Mouse (Mus musculus): ENCODE data around the gene Ppcdc. TPM values are rescaled to one million over a fixed set of nuclear protein-coding genes. Genes with fewer than 3 reads are reported as not detected.

Gene Ppcdc
- polyA plus RNA-seq, 1 experiment from 2014 or later = 30.5 TPM

DNA sequence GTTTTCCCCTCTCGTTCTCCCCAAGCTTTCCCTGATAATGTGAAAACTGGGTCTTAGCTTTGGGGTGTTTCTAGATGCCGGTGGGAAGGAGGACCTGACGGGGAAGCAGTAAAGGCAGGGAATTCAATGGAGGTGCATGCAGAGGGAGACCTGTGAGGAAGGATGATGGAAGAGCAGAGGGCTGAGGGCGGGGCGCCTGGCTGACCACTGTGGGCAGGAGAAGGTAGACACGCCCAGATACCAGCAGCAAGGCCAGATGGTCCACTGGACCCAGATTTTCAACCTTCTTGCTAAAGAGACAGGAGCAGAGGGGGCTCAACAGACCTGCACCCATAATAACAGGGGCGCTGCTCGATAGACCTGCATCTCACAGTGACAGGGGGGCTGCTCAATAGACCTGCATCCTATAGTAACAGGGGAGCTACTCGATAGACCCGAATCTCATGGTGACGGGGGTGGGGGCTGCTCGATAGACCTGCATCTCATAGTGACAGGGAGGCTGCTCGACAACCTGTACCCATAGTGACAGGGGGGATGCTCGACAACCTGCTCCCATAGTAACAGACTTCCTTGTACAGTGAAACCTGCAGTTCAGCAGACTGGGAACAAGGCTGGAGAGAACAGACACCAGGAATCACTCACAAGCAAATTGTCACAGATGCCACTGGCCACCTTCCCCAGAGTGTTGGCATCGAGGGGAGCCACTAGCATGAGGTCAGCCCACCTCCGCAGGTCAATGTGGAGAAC is 20.2 kb downstream of the Ppcdc start:
- 0 out of 2 replicates have a peak, but pooled peaks cover under 1% of the 10 kb centered on the region for H3K36me3 ChIP-seq (ENCODE audit: insufficient read depth, low read length)
- H3K9me3 ChIP-seq (ENCODE audit: low read length) = no peaks in the 10 kb centered on the region
- H3K27me3 ChIP-seq (ENCODE audit: insufficient read depth, low read length) = no peaks in the 10 kb centered on the region
- peak overlapping the region; percentile 96 for H3K27ac ChIP-seq (ENCODE audit: low read length)
- peaks cover 29% of the 10 kb centered on the region for H3K4me1 ChIP-seq (ENCODE audit: insufficient read depth, low read length)
- H3K4me3 ChIP-seq (ENCODE audit: low read length) = no peak overlapping the region
- 84% methylated on average over 16 of the region's 16 CpGs for WGBS
- H3K9ac ChIP-seq (replicated peaks; ENCODE audit: low read length) = no peak overlapping the region
- ATAC-seq (ENCODE audit: low FRiP score, low TSS enrichment) = no peak
- H3K4me2 ChIP-seq (replicated peaks; ENCODE audit: low read depth, low read length) = no peak overlapping the region

DNA sequence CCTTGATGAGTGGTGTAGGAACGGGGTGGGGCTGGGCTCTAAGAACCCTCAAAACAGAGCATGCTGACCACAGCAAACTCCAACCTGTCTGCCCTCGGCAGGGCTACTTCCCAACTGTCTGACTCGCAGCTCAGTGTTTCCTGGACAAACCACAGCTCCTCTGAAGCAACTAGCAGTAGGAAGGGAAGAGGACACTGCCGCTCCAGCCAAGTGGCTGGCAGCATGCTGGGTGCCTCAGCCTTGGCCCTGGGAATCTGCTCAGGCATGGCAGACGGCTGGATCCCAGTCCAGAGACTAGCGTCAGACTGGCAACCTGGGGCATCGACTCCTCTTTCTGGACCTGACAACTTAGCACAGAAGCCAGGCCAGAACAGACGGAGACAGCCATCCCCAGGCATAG is 22.6 kb downstream of the Ppcdc start:
- ATAC-seq (ENCODE audit: low FRiP score, low TSS enrichment) = no peak
- no peak overlapping the region for H3K4me2 ChIP-seq (replicated peaks; ENCODE audit: low read depth, low read length)

DNA sequence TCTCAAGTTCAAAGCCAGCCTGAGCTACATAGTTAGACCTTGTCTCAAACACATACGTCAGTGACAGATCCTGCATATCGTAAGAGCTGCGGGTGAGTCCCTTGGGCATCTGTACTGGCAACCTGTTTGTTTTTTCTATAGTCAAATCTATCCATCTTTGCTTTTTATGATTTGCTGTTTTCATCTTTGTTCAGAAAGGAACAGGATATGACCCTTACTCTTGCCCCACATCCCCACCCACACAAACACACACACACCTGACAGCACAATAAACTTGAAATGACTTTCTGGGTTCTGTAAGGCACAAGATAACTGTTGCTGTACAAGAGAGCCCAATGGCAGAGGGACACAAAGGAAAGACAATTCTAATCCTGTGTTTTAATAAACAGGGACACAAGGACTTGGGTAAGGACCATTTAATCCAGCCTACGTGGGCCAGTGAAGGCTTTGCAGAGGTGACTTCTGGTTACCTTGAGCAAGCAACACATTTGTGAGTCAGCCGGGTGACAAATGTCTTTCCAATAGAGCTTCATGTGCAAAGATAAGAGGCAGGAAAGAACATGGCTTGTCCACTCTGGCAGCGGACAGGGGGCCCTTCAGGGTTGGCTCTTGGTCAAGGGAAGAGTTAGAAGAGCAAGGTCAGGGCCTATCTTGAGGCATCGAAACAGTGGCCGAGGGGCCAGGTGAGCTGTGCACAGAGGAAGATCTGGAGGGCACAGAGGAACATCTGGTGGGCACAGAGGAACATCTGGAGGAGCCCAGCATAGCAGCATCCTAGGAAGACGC is 32.6 kb downstream of the Ppcdc start:
- WGBS = 80% methylated on average over 9 of the region's 9 CpGs
- Histone ChIP-seq H3K9ac (replicated peaks; ENCODE audit: low read length) (no peak overlapping the region), H3K4me1 (ENCODE audit: insufficient read depth, low read length) (no peaks in the 10 kb centered on the region), H3K27ac (ENCODE audit: low read length) (no peak overlapping the region), H3K4me3 (ENCODE audit: low read length) (no peak overlapping the region), H3K27me3 (ENCODE audit: insufficient read depth, low read length) (no peaks in the 10 kb centered on the region), H3K9me3 (ENCODE audit: low read length) (no peaks in the 10 kb centered on the region), H3K4me2 (replicated peaks; ENCODE audit: low read depth, low read length) (no peak overlapping the region), H3K36me3 (ENCODE audit: insufficient read depth, low read length) (no peaks in the 10 kb centered on the region)
- ATAC-seq (ENCODE audit: low FRiP score, low TSS enrichment) = no peak

More for the DNA sequence above, 22.6 kb downstream of the Ppcdc start:
- Histone ChIP-seq H3K4me1 (ENCODE audit: insufficient read depth, low read length) (peaks cover 29% of the 10 kb centered on the region), H3K9ac (replicated peaks; ENCODE audit: low read length) (no peak overlapping the region), H3K36me3 (ENCODE audit: insufficient read depth, low read length) (peaks cover 9% of the 10 kb centered on the region; the same call in 1 of the 2 replicates), H3K27ac (ENCODE audit: low read length) (no peak overlapping the region), H3K4me3 (ENCODE audit: low read length) (no peak overlapping the region), H3K27me3 (ENCODE audit: insufficient read depth, low read length) (no peaks in the 10 kb centered on the region), H3K9me3 (ENCODE audit: low read length) (no peaks in the 10 kb centered on the region)
- WGBS = 82% methylated on average over 8 of the region's 8 CpGs

DNA sequence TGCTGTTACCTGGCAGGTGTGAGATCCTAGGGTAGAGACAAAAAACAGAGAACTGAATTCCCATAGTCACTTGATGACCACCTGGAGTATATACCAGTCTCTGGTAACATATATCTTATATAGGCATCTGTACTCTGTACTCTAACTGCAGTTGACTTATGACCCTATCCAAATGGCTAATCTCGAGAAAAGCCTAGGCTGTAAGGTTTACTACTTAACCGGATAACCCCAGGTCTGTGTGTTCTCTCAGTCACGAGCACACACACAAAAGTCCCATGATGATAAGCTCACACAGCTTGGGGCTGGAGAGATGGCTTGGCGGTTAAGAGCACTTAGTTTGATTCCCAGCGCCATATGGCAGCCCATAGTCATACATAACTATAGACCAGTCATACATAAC is 33.5 kb downstream of the Ppcdc start:
- Histone ChIP-seq H3K9ac (replicated peaks; ENCODE audit: low read length) (no peak overlapping the region), H3K27me3 (ENCODE audit: insufficient read depth, low read length) (no peaks in the 10 kb centered on the region), H3K4me3 (ENCODE audit: low read length) (no peak overlapping the region), H3K27ac (ENCODE audit: low read length) (no peak overlapping the region), H3K4me1 (ENCODE audit: insufficient read depth, low read length) (no peaks in the 10 kb centered on the region), H3K9me3 (ENCODE audit: low read length) (no peaks in the 10 kb centered on the region), H3K36me3 (ENCODE audit: insufficient read depth, low read length) (no peaks in the 10 kb centered on the region), H3K4me2 (replicated peaks; ENCODE audit: low read depth, low read length) (no peak overlapping the region)
- ATAC-seq (ENCODE audit: low FRiP score, low TSS enrichment) = no peak
- WGBS = 83% methylated on average over 5 of the region's 5 CpGs

DNA sequence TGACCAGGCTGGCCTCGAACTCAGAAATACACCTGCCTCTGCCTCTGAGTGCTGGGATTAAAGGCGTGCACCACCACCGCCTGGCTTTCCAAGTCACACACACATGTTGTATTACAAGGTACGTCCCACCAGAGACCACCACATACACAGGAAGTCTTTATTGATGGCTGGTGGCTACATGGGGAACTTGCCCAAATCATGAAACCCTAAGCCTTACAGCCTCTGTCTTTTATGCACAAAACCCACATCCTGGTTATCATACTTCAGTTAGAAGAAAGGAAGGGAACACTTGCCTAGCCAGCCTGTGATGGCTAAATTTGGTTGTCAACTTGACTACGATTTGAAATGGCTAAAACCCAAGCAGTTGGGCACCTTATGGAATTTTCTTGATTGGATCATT is 35.9 kb downstream of the Ppcdc start:
- Histone ChIP-seq H3K9ac (replicated peaks; ENCODE audit: low read length) (no peak overlapping the region), H3K4me2 (replicated peaks; ENCODE audit: low read depth, low read length) (no peak overlapping the region), H3K9me3 (ENCODE audit: low read length) (peaks cover 11% of the 10 kb centered on the region), H3K27me3 (ENCODE audit: insufficient read depth, low read length) (no peaks in the 10 kb centered on the region), H3K36me3 (ENCODE audit: insufficient read depth, low read length) (no peaks in the 10 kb centered on the region), H3K4me3 (ENCODE audit: low read length) (no peak overlapping the region), H3K27ac (ENCODE audit: low read length) (no peak overlapping the region), H3K4me1 (ENCODE audit: insufficient read depth, low read length) (no peaks in the 10 kb centered on the region)
- no peak for ATAC-seq (ENCODE audit: low FRiP score, low TSS enrichment)
- 94% methylated on average over 5 of the region's 5 CpGs for WGBS

DNA sequence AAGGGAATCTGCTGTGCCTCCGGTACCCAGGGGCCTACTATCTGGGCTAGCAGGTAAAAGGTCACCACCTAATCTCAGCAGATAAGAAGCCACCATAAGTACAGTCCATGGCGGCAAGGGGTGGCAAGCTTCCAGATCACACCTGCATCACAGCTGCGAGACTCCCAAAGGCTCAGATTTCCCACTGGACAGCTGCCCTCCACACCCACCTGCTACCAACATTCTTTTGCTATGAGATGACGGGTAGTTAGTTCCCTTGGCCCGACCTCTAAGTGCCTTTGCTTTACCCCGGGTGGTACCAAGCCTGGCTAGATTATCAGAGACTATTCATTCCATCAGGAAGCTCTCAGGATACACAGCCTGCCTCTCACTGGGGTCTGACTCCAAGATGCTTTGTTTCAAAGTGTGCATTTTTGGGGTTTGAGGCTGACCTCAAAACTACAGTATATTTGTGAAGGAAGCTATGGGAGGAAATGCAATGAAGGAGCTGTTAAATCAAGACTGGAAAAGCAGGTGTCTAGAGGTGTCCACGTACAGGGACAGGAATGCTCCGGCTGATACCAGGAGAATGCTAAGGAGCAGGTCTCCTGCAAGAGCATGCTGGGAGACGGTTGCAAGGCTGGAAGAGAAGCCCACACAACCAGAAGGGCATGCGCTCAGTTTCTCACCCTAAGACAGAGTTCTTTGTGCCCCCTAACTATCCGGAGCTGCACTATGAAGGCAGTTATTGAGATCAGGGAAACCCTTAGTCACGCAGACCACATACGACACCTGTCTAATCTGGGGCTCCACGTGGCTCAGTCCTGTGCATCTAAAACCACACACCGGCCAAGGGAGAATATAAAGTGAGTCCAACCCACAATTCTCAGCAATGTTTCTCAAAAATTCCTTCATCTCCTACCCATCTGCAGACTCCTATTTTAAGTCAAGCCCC is 37.3 kb downstream of the Ppcdc start:
- Histone ChIP-seq H3K27ac (ENCODE audit: low read length) (no peak overlapping the region), H3K27me3 (ENCODE audit: insufficient read depth, low read length) (no peaks in the 10 kb centered on the region), H3K9me3 (ENCODE audit: low read length) (peaks cover 16% of the 10 kb centered on the region), H3K9ac (replicated peaks; ENCODE audit: low read length) (no peak overlapping the region), H3K4me2 (replicated peaks; ENCODE audit: low read depth, low read length) (no peak overlapping the region), H3K4me1 (ENCODE audit: insufficient read depth, low read length) (no peaks in the 10 kb centered on the region), H3K4me3 (ENCODE audit: low read length) (no peak overlapping the region), H3K36me3 (ENCODE audit: insufficient read depth, low read length) (no peaks in the 10 kb centered on the region)
- WGBS = 83% methylated on average over 15 of the region's 15 CpGs
- ATAC-seq (ENCODE audit: low FRiP score, low TSS enrichment) = no peak

DNA sequence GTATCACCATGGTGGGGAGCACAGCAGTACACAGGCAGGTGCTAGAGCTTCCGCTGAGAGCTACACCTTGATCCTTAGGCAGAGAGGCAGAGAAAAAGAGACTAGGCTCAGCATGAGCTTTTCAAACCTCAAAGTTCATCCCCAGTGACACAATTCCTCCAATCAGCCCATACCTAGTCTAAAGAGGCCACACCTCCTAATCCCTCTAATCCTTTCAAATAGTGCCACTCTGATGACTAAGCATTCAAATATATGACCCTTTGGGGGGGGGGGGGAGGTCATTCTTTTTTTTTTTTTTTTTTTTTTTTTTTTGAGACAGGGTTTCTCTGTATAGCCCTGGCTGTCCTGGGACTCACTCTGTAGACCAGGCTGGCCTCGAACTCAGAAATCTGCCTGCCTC is 41.2 kb downstream of the Ppcdc start:
- Histone ChIP-seq H3K27me3 (ENCODE audit: insufficient read depth, low read length) (no peaks in the 10 kb centered on the region), H3K36me3 (ENCODE audit: insufficient read depth, low read length) (no peaks in the 10 kb centered on the region), H3K4me1 (ENCODE audit: insufficient read depth, low read length) (no peaks in the 10 kb centered on the region), H3K4me3 (ENCODE audit: low read length) (no peak overlapping the region), H3K9me3 (ENCODE audit: low read length) (peaks cover 16% of the 10 kb centered on the region), H3K4me2 (replicated peaks; ENCODE audit: low read depth, low read length) (no peak overlapping the region), H3K27ac (ENCODE audit: low read length) (no peak overlapping the region), H3K9ac (replicated peaks; ENCODE audit: low read length) (no peak overlapping the region)
- 95% methylated on average over 2 of the region's 2 CpGs for WGBS
- no peak for ATAC-seq (ENCODE audit: low FRiP score, low TSS enrichment)

DNA sequence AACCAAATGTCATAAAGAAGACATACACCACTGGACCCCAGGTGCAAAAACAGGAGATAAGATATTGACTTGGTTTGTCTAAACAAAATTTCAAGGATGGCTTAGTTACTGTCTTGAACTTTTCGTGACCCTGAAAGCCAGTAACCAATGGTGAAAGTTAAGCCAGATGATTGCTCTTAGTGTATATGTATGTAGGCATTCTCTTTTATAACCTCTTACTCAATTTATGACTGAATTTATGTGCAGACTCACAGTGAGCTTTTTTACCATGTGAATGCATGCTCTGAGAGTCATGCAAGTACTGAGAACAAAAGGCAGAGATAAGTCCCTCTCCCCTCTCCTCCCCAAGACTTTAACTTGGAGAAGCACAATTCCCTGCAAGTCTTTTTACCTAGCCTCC is 47.0 kb downstream of the Ppcdc start:
- peak overlapping the region; percentile 3; the same call in 1 of the 2 replicates for H3K27ac ChIP-seq (ENCODE audit: low read length)
- 81% methylated on average over 1 of the region's 1 CpGs for WGBS
- no peak overlapping the region for H3K4me2 ChIP-seq (replicated peaks; ENCODE audit: low read depth, low read length)
- no peaks in the 10 kb centered on the region for H3K27me3 ChIP-seq (ENCODE audit: insufficient read depth, low read length)
- H3K4me3 ChIP-seq (ENCODE audit: low read length) = no peak overlapping the region
- ATAC-seq (ENCODE audit: low FRiP score, low TSS enrichment) = no peak
- no peaks in the 10 kb centered on the region for H3K36me3 ChIP-seq (ENCODE audit: insufficient read depth, low read length)
- no peaks in the 10 kb centered on the region for H3K9me3 ChIP-seq (ENCODE audit: low read length)
- H3K4me1 ChIP-seq (ENCODE audit: insufficient read depth, low read length) = no peaks in the 10 kb centered on the region
- H3K9ac ChIP-seq (replicated peaks; ENCODE audit: low read length) = no peak overlapping the region

DNA sequence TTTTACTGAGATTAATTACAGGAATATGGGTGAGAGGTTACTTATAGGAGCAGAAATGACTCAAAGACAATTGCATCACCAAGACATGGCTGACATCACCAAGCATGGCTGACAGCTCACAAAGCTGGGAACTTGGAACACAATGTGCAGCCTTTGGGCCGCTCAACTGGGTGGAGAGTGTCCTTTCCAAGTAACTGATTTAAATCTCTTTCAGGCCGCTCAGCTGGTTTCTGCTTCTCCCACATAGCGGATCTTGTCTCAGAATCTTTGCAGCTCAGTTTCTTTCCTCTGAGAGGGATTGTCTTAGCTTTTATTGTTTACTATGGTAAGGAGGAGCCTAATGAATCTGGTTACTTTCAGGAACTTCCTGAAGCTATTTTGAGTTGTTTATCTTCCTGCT is 49.1 kb downstream of the Ppcdc start:
- Histone ChIP-seq H3K36me3 (ENCODE audit: insufficient read depth, low read length) (no peaks in the 10 kb centered on the region), H3K9me3 (ENCODE audit: low read length) (no peaks in the 10 kb centered on the region), H3K4me3 (ENCODE audit: low read length) (no peak overlapping the region), H3K4me1 (ENCODE audit: insufficient read depth, low read length) (no peaks in the 10 kb centered on the region), H3K27ac (ENCODE audit: low read length) (no peak overlapping the region), H3K4me2 (replicated peaks; ENCODE audit: low read depth, low read length) (no peak overlapping the region), H3K27me3 (ENCODE audit: insufficient read depth, low read length) (no peaks in the 10 kb centered on the region), H3K9ac (replicated peaks; ENCODE audit: low read length) (no peak overlapping the region)
- ATAC-seq (ENCODE audit: low FRiP score, low TSS enrichment) = no peak
- WGBS = 77% methylated on average over 3 of the region's 3 CpGs
